Mouse (Mus musculus) heart, embryonic 15.5 days (tissue): ENCODE data around the gene Aebp1. TPM values are rescaled to one million over a fixed set of nuclear protein-coding genes. Genes with fewer than 3 reads are reported as not detected.

ENCODE experiments used
- ATAC-seq: fragments of 200-750 bp; cut with Nextera tagmentation; replicated peaks from 2 replicates; pipeline ENCODE4 v1.8.0; 2017; ENCODE audit warnings: low read depth, moderate TSS enrichment; ENCODE audit not compliant: insufficient number of reproducible peaks, insufficient read depth, low FRiP score
- H3K27ac ChIP-seq: fragments of 300-500 bp; sonication (generic); 2 replicates; pipeline ENCODE4 v1.5.1; 2015; ENCODE audit warnings: mild to moderate bottlenecking, inconsistent platforms
- H3K27me3 ChIP-seq: fragments of 300-500 bp; sonication (generic); 2 replicates; pipeline ENCODE4 v1.6.1; 2015; ENCODE audit warnings: inconsistent platforms
- H3K36me3 ChIP-seq: fragments of 300-500 bp; sonication (generic); 2 replicates; pipeline ENCODE4 v1.6.1; 2015; ENCODE audit warnings: mild to moderate bottlenecking, inconsistent platforms
- H3K4me1 ChIP-seq: fragments of 300-500 bp; sonication (generic); replicated peaks from 2 replicates; pipeline ENCODE4 v1.6.1; 2015; ENCODE audit warnings: inconsistent platforms
- H3K4me2 ChIP-seq: fragments of 300-500 bp; sonication (generic); 2 replicates; pipeline ENCODE4 v1.6.1; 2015; ENCODE audit warnings: inconsistent platforms, mild to moderate bottlenecking, moderate library complexity
- H3K4me3 ChIP-seq: fragments of 300-500 bp; sonication (generic); 2 replicates; pipeline ENCODE4 v1.5.1; 2015; ENCODE audit warnings: mild to moderate bottlenecking, inconsistent platforms
- H3K9ac ChIP-seq: fragments of 300-500 bp; sonication (generic); 2 replicates; pipeline ENCODE4 v1.6.1; 2015; ENCODE audit warnings: mild to moderate bottlenecking, inconsistent platforms
- H3K9me3 ChIP-seq: fragments of 300-500 bp; sonication (generic); replicated peaks from 2 replicates; pipeline ENCODE4 v1.6.1; 2016; ENCODE audit warnings: inconsistent platforms
- WGBS: fragments of 180-500 bp; shearing (Covaris S2); methylation state at CpG from one replicate; pipeline ENCODE4 v1.1.7; 2015; ENCODE audit warnings: mixed read lengths; 5-methylcytosine and 5-hydroxymethylcytosine counted together
- polyA plus RNA-seq: library from polyadenylated mRNA; unstranded; fragments of >200 nt; fragmentation: Nextera tagmentation; extraction: Ambion mirVana; gene quantifications from 2 replicates; pipeline ENCODE4 v1.2.1, GENCODE M21; 2015

Aebp1 gene
- polyA plus RNA-seq, 1 experiment from 2014 or later, result 31.7 TPM

GRCm38 (mm10) chr11:5893807-5894206, 32.1 kb downstream of the Aebp1 start:
- Histone ChIP-seq H3K27me3 (0 out of 2 replicates have a peak, but pooled peaks cover 5% of the 10 kb centered on the region), H3K36me3 (no peaks in the 10 kb centered on the region), H3K4me1 (peaks cover 84% of the 10 kb centered on the region), H3K27ac (peak overlapping the region; percentile 86), H3K9me3 (no peaks in the 10 kb centered on the region), H3K4me3 (no peak overlapping the region), H3K9ac (no peak overlapping the region), H3K4me2 (no peak overlapping the region)
- ATAC-seq, result no peak
- WGBS, result 54% methylated on average over 6 of the region's 6 CpGs

GRCm38 (mm10) chr11:5897230-5897629, 35.5 kb downstream of the Aebp1 start:
- H3K9ac ChIP-seq, result peak overlapping the region; percentile 63
- peak overlapping the region; percentile 83 for H3K27ac ChIP-seq
- 0 out of 2 replicates have a peak, but pooled peaks cover 10% of the 10 kb centered on the region for H3K27me3 ChIP-seq
- no peaks in the 10 kb centered on the region for H3K36me3 ChIP-seq
- no peak for ATAC-seq
- H3K4me2 ChIP-seq, result peak overlapping the region; percentile 64
- whole genome bisulfite sequencing, result 11% methylated on average over 16 of the region's 16 CpGs
- peak overlapping the region; percentile 50 for H3K4me3 ChIP-seq
- no peaks in the 10 kb centered on the region for H3K9me3 ChIP-seq
- peaks cover 68% of the 10 kb centered on the region for H3K4me1 ChIP-seq

- ATAC-seq, result 0 out of 2 replicates have a peak, but pooled peaks have one; percentile 3
- H3K36me3 ChIP-seq, result no peaks in the 10 kb centered on the region
- no peaks in the 10 kb centered on the region for H3K9me3 ChIP-seq
- 15% methylated on average over 10 of the region's 10 CpGs for WGBS
- peak overlapping the region; percentile 83 for H3K27ac ChIP-seq
- peaks cover 12% of the 10 kb centered on the region; the same call in 1 of the 2 replicates for H3K27me3 ChIP-seq
- peaks cover 65% of the 10 kb centered on the region for H3K4me1 ChIP-seq
- peak overlapping the region; percentile 50 for H3K4me3 ChIP-seq
- H3K4me2 ChIP-seq, result peak overlapping the region; percentile 64
- H3K9ac ChIP-seq, result peak overlapping the region; percentile 63
These were observed 36.1 kb downstream of the Aebp1 start for GRCm38 (mm10) chr11:5897839-5898238.

- peak within 1 kb of the TSS; percentile 83 for H3K27ac ChIP-seq
These were observed 36.8 kb downstream of the Aebp1 start, which contains the start of gene Myl7 for GRCm38 (mm10) chr11:5898531-5898930. Gene Myl7 (minus strand): TSS chr11:5898782.

GRCm38 (mm10) chr11:5899286-5899685, 37.5 kb downstream of the Aebp1 start:
- WGBS, result 89% methylated on average over 10 of the region's 10 CpGs
- H3K36me3 ChIP-seq, result no peaks in the 10 kb centered on the region
- H3K9me3 ChIP-seq, result no peaks in the 10 kb centered on the region
- peaks cover 20% of the 10 kb centered on the region; the same call in 1 of the 2 replicates for H3K27me3 ChIP-seq
- H3K4me3 ChIP-seq, result no peak overlapping the region
- no peak overlapping the region for H3K4me2 ChIP-seq
- peak overlapping the region; percentile 83 for H3K27ac ChIP-seq
- H3K9ac ChIP-seq, result no peak overlapping the region
- ATAC-seq, result no peak
- peaks cover 51% of the 10 kb centered on the region for H3K4me1 ChIP-seq

More at GRCm38 (mm10) chr11:5898531-5898930, 36.8 kb downstream of the Aebp1 start, which contains the start of gene Myl7:
- Histone ChIP-seq H3K4me2 (peak within 1 kb of the TSS; percentile 64), H3K27me3 (peaks cover 19% of the 10 kb centered on the region; the same call in 1 of the 2 replicates), H3K4me3 (peak within 1 kb of the TSS; percentile 50), H3K4me1 (peaks cover 59% of the 10 kb centered on the region), H3K36me3 (no peaks in the 10 kb centered on the region), H3K9ac (peak within 1 kb of the TSS; percentile 63), H3K9me3 (no peaks in the 10 kb centered on the region)
- ATAC-seq, result peak; percentile 54; the same call in 1 of the 2 replicates
- WGBS, result 27% methylated on average over 5 of the region's 5 CpGs

- Histone ChIP-seq H3K27ac (peak overlapping the region; percentile 0; the same call in 1 of the 2 replicates), H3K9me3 (no peaks in the 10 kb centered on the region), H3K4me1 (peaks cover 44% of the 10 kb centered on the region), H3K4me3 (peak overlapping the region; percentile 37), H3K27me3 (peaks cover 20% of the 10 kb centered on the region; the same call in 1 of the 2 replicates), H3K4me2 (peak overlapping the region; percentile 59), H3K36me3 (no peaks in the 10 kb centered on the region), H3K9ac (peak overlapping the region; percentile 30; the same call in 1 of the 2 replicates)
- ATAC-seq, result no peak
- WGBS, result 39% methylated on average over 3 of the region's 3 CpGs
These were observed 39.6 kb downstream of the Aebp1 start for GRCm38 (mm10) chr11:5901320-5901719.

GRCm38 (mm10) chr11:5901950-5902349, 40.2 kb downstream of the Aebp1 start:
- H3K4me3 ChIP-seq, result peak overlapping the region; percentile 37
- no peaks in the 10 kb centered on the region for H3K36me3 ChIP-seq
- peak overlapping the region; percentile 59 for H3K4me2 ChIP-seq
- H3K9ac ChIP-seq, result peak overlapping the region; percentile 30
- H3K4me1 ChIP-seq, result peaks cover 38% of the 10 kb centered on the region
- 0 out of 2 replicates have a peak overlapping the region, but pooled peaks have one; percentile 0 for H3K27ac ChIP-seq
- H3K27me3 ChIP-seq, result peaks cover 20% of the 10 kb centered on the region; the same call in 1 of the 2 replicates
- no peaks in the 10 kb centered on the region for H3K9me3 ChIP-seq
- WGBS, result 5% methylated on average over 32 of the region's 32 CpGs
- ATAC-seq, result peak; percentile 49; the same call in 1 of the 2 replicates

- WGBS, result 29% methylated on average over 6 of the region's 6 CpGs
- no peak for ATAC-seq
- no peaks in the 10 kb centered on the region for H3K9me3 ChIP-seq
- H3K36me3 ChIP-seq, result no peaks in the 10 kb centered on the region
- H3K4me2 ChIP-seq, result peak overlapping the region; percentile 59
- H3K9ac ChIP-seq, result 0 out of 2 replicates have a peak overlapping the region, but pooled peaks have one; percentile 30
- H3K4me3 ChIP-seq, result peak overlapping the region; percentile 37
- peaks cover 20% of the 10 kb centered on the region; the same call in 1 of the 2 replicates for H3K27me3 ChIP-seq
- no peak overlapping the region for H3K27ac ChIP-seq
- peaks cover 33% of the 10 kb centered on the region for H3K4me1 ChIP-seq
These were observed 40.6 kb downstream of the Aebp1 start for GRCm38 (mm10) chr11:5902390-5902789.

GRCm38 (mm10) chr11:5903844-5904243, 42.1 kb downstream of the Aebp1 start:
- H3K4me1 ChIP-seq, result peaks cover 19% of the 10 kb centered on the region
- peaks cover 15% of the 10 kb centered on the region; the same call in 1 of the 2 replicates for H3K27me3 ChIP-seq
- H3K36me3 ChIP-seq, result no peaks in the 10 kb centered on the region
- 82% methylated on average over 2 of the region's 2 CpGs for WGBS
- no peak overlapping the region for H3K4me2 ChIP-seq
- H3K4me3 ChIP-seq, result no peak overlapping the region
- ATAC-seq, result no peak
- H3K9ac ChIP-seq, result no peak overlapping the region
- H3K27ac ChIP-seq, result no peak overlapping the region
- H3K9me3 ChIP-seq, result no peaks in the 10 kb centered on the region

GRCm38 (mm10) chr11:5904357-5904756, 42.6 kb downstream of the Aebp1 start:
- Histone ChIP-seq H3K27ac (no peak overlapping the region), H3K27me3 (peaks cover 15% of the 10 kb centered on the region; the same call in 1 of the 2 replicates), H3K4me1 (peaks cover 16% of the 10 kb centered on the region), H3K36me3 (no peaks in the 10 kb centered on the region), H3K9me3 (no peaks in the 10 kb centered on the region), H3K4me2 (no peak overlapping the region), H3K9ac (no peak overlapping the region), H3K4me3 (no peak overlapping the region)
- ATAC-seq, result no peak
- 90% methylated on average over 19 of the region's 19 CpGs for WGBS

GRCm38 (mm10) chr11:5904871-5905270, 43.1 kb downstream of the Aebp1 start:
- Histone ChIP-seq H3K27me3 (peaks cover 15% of the 10 kb centered on the region; the same call in 1 of the 2 replicates), H3K4me2 (no peak overlapping the region), H3K4me3 (no peak overlapping the region), H3K27ac (no peak overlapping the region), H3K9me3 (no peaks in the 10 kb centered on the region), H3K36me3 (no peaks in the 10 kb centered on the region), H3K9ac (no peak overlapping the region), H3K4me1 (peaks cover 16% of the 10 kb centered on the region)
- WGBS, result 84% methylated on average over 6 of the region's 6 CpGs
- ATAC-seq, result no peak
